30 mouse cellular contexts compared by ENCODE assay signal in genomic region chr3:133583411-133584025, GRCm38 (mm10). TPM values are rescaled to one million over a fixed set of nuclear protein-coding genes. Genes with fewer than 3 reads are reported as not detected.
DNase-seq lines count a peak whose midpoint lies in the region; ATAC-seq and TF ChIP-seq lines count a peak whose summit lies in the region.
"Had no signal": no experiment of that assay in that cellular context is flagged by ENCODE, and none has a peak within 500 bp of the region (broad histone marks: within the 10 kb centered on the region; RNA-seq: fewer than 3 reads in every experiment).

No protein-coding gene starts in this region.

- H3K36me3 ChIP-seq in liver, embryonic 16.5 days (ENCODE audit: control insufficient read depth, insufficient read depth): no peaks in the 10 kb centered on the region
- H3K36me3 ChIP-seq in liver, embryonic 11.5 days (ENCODE audit: control insufficient read depth, insufficient read depth, low read length): no peaks in the 10 kb centered on the region
- peaks cover 0 to 8% of the 10 kb centered on the region in 2 experiments; a peak in 2 of 4 replicates for H3K36me3 ChIP-seq in MEL (ENCODE audit: control insufficient read depth in 1 of 2, insufficient read depth in 2 of 2, low read length in 2 of 2)
- no peaks in the 10 kb centered on the region for H3K36me3 ChIP-seq in small intestine, adult 2 months (ENCODE audit: control insufficient read depth, insufficient read depth, low read length)
- H3K36me3 ChIP-seq: embryonic facial prominence, embryonic 12.5 days; heart, embryonic 10.5 days; heart, embryonic 15.5 days; midbrain, embryonic 10.5 days; midbrain, embryonic 15.5 days; neural tube, embryonic 15.5 days; stomach, embryonic 15.5 days had no signal

- DNase-seq in liver, embryonic 11.5 days (ENCODE audit: low spot score): no peak
- DNase-seq in MEL (ENCODE audit: low read depth, low spot score): peak; percentile 35
- DNase-seq in adrenal gland, postnatal 10 days: no peak
- DNase-seq in layer of hippocampus, postnatal 14 days (ENCODE audit: low spot score in 2 of 2): no peak
- DNase-seq in thymus, postnatal 25 days: no peak
- DNase-seq: adrenal gland, postnatal 25 days; cerebellum, adult 8-10 months; cerebellum, postnatal 36 days; embryo, embryonic 11 days; gastrocnemius, adult 2 months; kidney, adult 18-20 months; kidney, postnatal 4 days; layer of hippocampus, postnatal 36 days; left cerebral cortex, postnatal 4 days; lung, postnatal 4 days; retina, postnatal 1 day; right cerebral cortex, postnatal 14 days had no signal

- no peak for TF ChIP-seq EP300 in MEL (IDR thresholded peaks at IDR 0.05; ENCODE audit: low read depth in 1 of 2, low read length in 2 of 2)

- no peak for TF ChIP-seq CTCF in MEL (IDR thresholded peaks at IDR 0.05 in 2 of 3, conservative IDR thresholded peaks at IDR 0.05 in 1 of 3; ENCODE audit: control insufficient read depth in 1 of 3, insufficient read depth in 1 of 3, low read depth in 2 of 3, low read length in 3 of 3, poor library complexity in 1 of 3, severe bottlenecking in 1 of 3)
- no peak for TF ChIP-seq CTCF in small intestine, adult 2 months (IDR thresholded peaks at IDR 0.05; ENCODE audit: extremely low read depth, insufficient read length, insufficient replicate concordance, low read depth, low read length)

- no peak for TF ChIP-seq POLR2A in MEL (IDR thresholded peaks at IDR 0.05; ENCODE audit: control insufficient read depth in 1 of 2, insufficient read depth in 1 of 2, low read depth in 1 of 2, low read length in 2 of 2, poor library complexity in 1 of 2)
- TF ChIP-seq POLR2A in small intestine, adult 2 months (IDR thresholded peaks at IDR 0.05; ENCODE audit: low read depth, low read length): no peak

- H3K4me1 ChIP-seq in liver, embryonic 16.5 days (ENCODE audit: control insufficient read depth, low read depth, low read length): no peaks in the 10 kb centered on the region
- no peaks in the 10 kb centered on the region for H3K4me1 ChIP-seq in liver, embryonic 11.5 days (replicated peaks; ENCODE audit: control insufficient read depth, insufficient read depth, low read length)
- peaks cover 7 to 10% of the 10 kb centered on the region in 2 experiments for H3K4me1 ChIP-seq in MEL (ENCODE audit: control insufficient read depth in 1 of 2, insufficient read depth in 2 of 2, low read length in 2 of 2)
- no peaks in the 10 kb centered on the region for H3K4me1 ChIP-seq in small intestine, adult 2 months (ENCODE audit: control insufficient read depth, insufficient read depth, insufficient read length, low read length)
- H3K4me1 ChIP-seq: embryonic facial prominence, embryonic 12.5 days; heart, embryonic 10.5 days; heart, embryonic 15.5 days; midbrain, embryonic 10.5 days; midbrain, embryonic 15.5 days; neural tube, embryonic 15.5 days; stomach, embryonic 15.5 days had no signal

- no peaks in the 10 kb centered on the region for H3K9me3 ChIP-seq in liver, embryonic 16.5 days (replicated peaks; ENCODE audit: control insufficient read depth, low read length)
- no peaks in the 10 kb centered on the region for H3K9me3 ChIP-seq in liver, embryonic 11.5 days (ENCODE audit: control insufficient read depth, low read length)
- H3K9me3 ChIP-seq in MEL (replicated peaks; ENCODE audit: insufficient read depth, low read length): no peaks in the 10 kb centered on the region
- H3K9me3 ChIP-seq: embryonic facial prominence, embryonic 12.5 days; heart, embryonic 10.5 days; heart, embryonic 15.5 days; midbrain, embryonic 10.5 days; midbrain, embryonic 15.5 days; neural tube, embryonic 15.5 days; stomach, embryonic 15.5 days had no signal

- 55% methylated on average over 9 of the region's 9 CpGs for WGBS in liver, embryonic 16.5 days (ENCODE audit: insufficient replicate concordance)
- WGBS in liver, embryonic 11.5 days: 76% methylated on average over 9 of the region's 9 CpGs
- WGBS in small intestine, adult 2 months: 77% methylated on average over 9 of the region's 9 CpGs

- H3K27me3 ChIP-seq in liver, embryonic 16.5 days (ENCODE audit: control insufficient read depth, insufficient read depth, low read depth, low read length): no peaks in the 10 kb centered on the region
- no peaks in the 10 kb centered on the region for H3K27me3 ChIP-seq in liver, embryonic 11.5 days (replicated peaks; ENCODE audit: control insufficient read depth, insufficient read depth, low read length)
- no peaks in the 10 kb centered on the region for H3K27me3 ChIP-seq in MEL (ENCODE audit: control insufficient read depth in 1 of 2, insufficient read depth in 2 of 2, low read length in 2 of 2)
- H3K27me3 ChIP-seq in small intestine, adult 2 months (ENCODE audit: control insufficient read depth, insufficient read depth, low read length): no peaks in the 10 kb centered on the region
- H3K27me3 ChIP-seq: embryonic facial prominence, embryonic 12.5 days; heart, embryonic 15.5 days; midbrain, embryonic 15.5 days; neural tube, embryonic 15.5 days; stomach, embryonic 15.5 days had no signal

- H3K4me2 ChIP-seq in liver, embryonic 16.5 days (ENCODE audit: low read depth, low read length): no peak overlapping the region
- H3K4me2 ChIP-seq in liver, embryonic 11.5 days: no peak overlapping the region
- H3K4me2 ChIP-seq: embryonic facial prominence, embryonic 12.5 days; heart, embryonic 15.5 days; midbrain, embryonic 15.5 days; neural tube, embryonic 15.5 days; stomach, embryonic 15.5 days had no signal

- H3K9ac ChIP-seq in liver, embryonic 16.5 days (ENCODE audit: low read depth, low read length): no peak overlapping the region
- no peak overlapping the region for H3K9ac ChIP-seq in liver, embryonic 11.5 days (ENCODE audit: low read depth, low read length)
- peak overlapping the region; percentile 65 for H3K9ac ChIP-seq in MEL (ENCODE audit: control insufficient read depth, low read depth, low read length, poor library complexity, severe bottlenecking)
- H3K9ac ChIP-seq: embryonic facial prominence, embryonic 12.5 days; heart, embryonic 15.5 days; midbrain, embryonic 15.5 days; neural tube, embryonic 15.5 days; stomach, embryonic 15.5 days had no signal

- peak; percentile 27; the same call in 1 of the 2 replicates for ATAC-seq in liver, embryonic 16.5 days (ENCODE audit: low read depth)
- no peak for ATAC-seq in liver, embryonic 11.5 days (replicated peaks; ENCODE audit: low FRiP score)
- ATAC-seq in common myeloid progenitor, adult 5-6 weeks (replicated peaks; ENCODE audit: low read depth, poor library complexity, severe bottlenecking): peak; percentile 36
- ATAC-seq: forebrain, embryonic 14.5 days; hindbrain, embryonic 16.5 days; lung, postnatal 0 days; midbrain, embryonic 15.5 days had no signal

- H3K79me2 ChIP-seq in MEL (ENCODE audit: control insufficient read depth, insufficient read depth, low read length, poor library complexity): no peaks in the 10 kb centered on the region

- TF ChIP-seq RAD21 in MEL (IDR thresholded peaks at IDR 0.05; ENCODE audit: low read depth, low read length): no peak

- H3K4me3 ChIP-seq in liver, embryonic 16.5 days (ENCODE audit: low read depth, low read length): no peak overlapping the region
- H3K4me3 ChIP-seq in liver, embryonic 11.5 days (ENCODE audit: low read depth, low read length): no peak overlapping the region
- peak overlapping the region; percentile 27 to 29; a peak in 3 of 4 replicates for H3K4me3 ChIP-seq in MEL (ENCODE audit: control insufficient read depth in 1 of 2, insufficient read depth in 1 of 2, low read depth in 2 of 2, low read length in 2 of 2)
- H3K4me3 ChIP-seq in small intestine, adult 2 months (ENCODE audit: low read depth, low read length): no peak overlapping the region
- H3K4me3 ChIP-seq: embryonic facial prominence, embryonic 12.5 days; gastrocnemius, adult 2 months; heart, embryonic 10.5 days; heart, embryonic 15.5 days; midbrain, embryonic 10.5 days; midbrain, embryonic 15.5 days; neural tube, embryonic 15.5 days; stomach, embryonic 15.5 days had no signal

- H3K27ac ChIP-seq in liver, embryonic 16.5 days (ENCODE audit: low read length): 0 out of 2 replicates have a peak overlapping the region, but pooled peaks have one; percentile 52
- H3K27ac ChIP-seq in liver, embryonic 11.5 days (ENCODE audit: low read depth, low read length): no peak overlapping the region
- H3K27ac ChIP-seq in MEL (ENCODE audit: control insufficient read depth, low read depth, low read length): peak overlapping the region; percentile 53
- peak overlapping the region; percentile 63; the same call in 1 of the 2 replicates for H3K27ac ChIP-seq in small intestine, adult 2 months (ENCODE audit: insufficient read depth, low read depth, low read length)
- H3K27ac ChIP-seq: embryonic facial prominence, embryonic 12.5 days; gastrocnemius, adult 2 months; heart, embryonic 10.5 days; heart, embryonic 15.5 days; midbrain, embryonic 10.5 days; midbrain, embryonic 15.5 days; neural tube, embryonic 15.5 days; stomach, embryonic 15.5 days had no signal

TF ChIP-seq in MEL, 35 proteins besides CTCF, POLR2A, EP300 and RAD21:
- TF ChIP-seq HCFC1 (IDR thresholded peaks at IDR 0.05; ENCODE audit: low read depth, low read length): 0 out of 2 replicates have a peak, but pooled peaks have one; percentile 18
- 0 out of 2 replicates have a peak, but pooled peaks have one; percentile 8 for TF ChIP-seq MXI1 (IDR thresholded peaks at IDR 0.05; ENCODE audit: low read depth, low read length)
- no peak for TF ChIP-seq MAFK (IDR thresholded peaks at IDR 0.05; ENCODE audit: borderline replicate concordance, low read depth, low read length)

RNA-seq across cellular contexts. Expression of gene Tet2, which starts 38.6 kb away (rescaled TPM):
- 2.9 and 3.0 TPM in 2 replicates for polyA plus RNA-seq in liver, embryonic 16.5 days (2015; fragmentation: Nextera tagmentation; extraction: Ambion mirVana)
- 8.2 and 8.7 TPM in 2 replicates for polyA plus RNA-seq in liver, embryonic 11.5 days (2014; fragmentation: Nextera tagmentation; extraction: Ambion mirVana)
- 6.8 and 9.4 TPM in 2 replicates for total RNA-seq in MEL (2012; rRNA removed)
- 100 to 1,000 TPM in 1 of 2 experiments, 10 to 100 TPM in 1; 10.9 to 101 TPM for polyA plus RNA-seq in MEL (2012; ENCODE audit: insufficient read depth in 1 of 2, insufficient read length in 2 of 2, low read depth in 1 of 2, low replicate concordance in 2 of 2, missing spikeins in 1 of 2)
- total RNA-seq in common myeloid progenitor, adult 5-6 weeks (2017): 42.6 and 51.5 TPM in 2 replicates
- polyA plus RNA-seq in small intestine, adult 2 months (2012; rRNA removed): 3.7 and 8.7 TPM in 2 replicates
- total RNA-seq in adrenal gland, postnatal 10 days (2021): 10 to 100 TPM; 34.3 to 50.3 TPM
- 10 to 100 TPM; 49.2 to 49.7 TPM for total RNA-seq in layer of hippocampus, postnatal 14 days (2021)

Comparison
In these comparisons a context has a peak if more than half of its experiments do, and no peak if none do; other contexts are left out.
1. H3K4me3 ChIP-seq: peak in MEL (2 of 2); none in liver, embryonic 16.5 days (single experiment), liver, embryonic 11.5 days (single experiment) and small intestine, adult 2 months (single experiment).